Mouse (Mus musculus): ENCODE results near the gene Eif4enif1. TPM values are rescaled to one million over a fixed set of nuclear protein-coding genes. Genes with fewer than 3 reads are reported as not detected.
A peak's percentile ranks its signal among the peaks of the same experiment; 100 is the strongest.

Eif4enif1 gene
- polyA plus RNA-seq, 1 experiment: not detected

GRCm38 (mm10) chr11:3201326-3202230 is 614 bp upstream of the Eif4enif1 start:
- TF ChIP-seq POLR2A (IDR thresholded peaks at IDR 0.05; ENCODE audit: insufficient read depth, low read depth, low read length): no peak
- no peak for TF ChIP-seq CTCF (IDR thresholded peaks at IDR 0.05; ENCODE audit: insufficient read depth, low read depth, low read length)
- WGBS: 2% methylated on average over 16 of the region's 16 CpGs
- peak overlapping the region; percentile 57 for H3K4me3 ChIP-seq (ENCODE audit: insufficient read depth, low read depth, low read length)
- peak overlapping the region; percentile 96; the same call in 1 of the 2 replicates for H3K27ac ChIP-seq (ENCODE audit: insufficient read depth, low read depth, low read length)
- no peaks in the 10 kb centered on the region for H3K4me1 ChIP-seq (ENCODE audit: control insufficient read depth, insufficient read depth, low read length)

- H3K4me1 ChIP-seq (ENCODE audit: control insufficient read depth, insufficient read depth, low read length): no peaks in the 10 kb centered on the region
- no peak overlapping the region for H3K27ac ChIP-seq (ENCODE audit: insufficient read depth, low read depth, low read length)
- H3K4me3 ChIP-seq (ENCODE audit: insufficient read depth, low read depth, low read length): peak overlapping the region; percentile 56
- under 1% methylated on average over 57 of the region's 57 CpGs for WGBS
- no peak for TF ChIP-seq POLR2A (IDR thresholded peaks at IDR 0.05; ENCODE audit: insufficient read depth, low read depth, low read length)
- no peak for TF ChIP-seq CTCF (IDR thresholded peaks at IDR 0.05; ENCODE audit: insufficient read depth, low read depth, low read length)
Observed at GRCm38 (mm10) chr11:3202781-3203441, 719 bp downstream of the Eif4enif1 start.

GRCm38 (mm10) chr11:3203771-3204170 is 1.6 kb downstream of the Eif4enif1 start:
- no peaks in the 10 kb centered on the region for H3K4me1 ChIP-seq (ENCODE audit: control insufficient read depth, insufficient read depth, low read length)
- TF ChIP-seq POLR2A (IDR thresholded peaks at IDR 0.05; ENCODE audit: insufficient read depth, low read depth, low read length) (no peak), CTCF (IDR thresholded peaks at IDR 0.05; ENCODE audit: insufficient read depth, low read depth, low read length) (no peak)
- no peak overlapping the region for H3K27ac ChIP-seq (ENCODE audit: insufficient read depth, low read depth, low read length)
- H3K4me3 ChIP-seq (ENCODE audit: insufficient read depth, low read depth, low read length): no peak overlapping the region
- 83% methylated on average over 2 of the region's 2 CpGs for WGBS

GRCm38 (mm10) chr11:3205207-3205606 is 3.0 kb downstream of the Eif4enif1 start:
- no peaks in the 10 kb centered on the region for H3K4me1 ChIP-seq (ENCODE audit: control insufficient read depth, insufficient read depth, low read length)
- H3K27ac ChIP-seq (ENCODE audit: insufficient read depth, low read depth, low read length): no peak overlapping the region
- TF ChIP-seq CTCF (IDR thresholded peaks at IDR 0.05; ENCODE audit: insufficient read depth, low read depth, low read length) (no peak), POLR2A (IDR thresholded peaks at IDR 0.05; ENCODE audit: insufficient read depth, low read depth, low read length) (no peak)
- no peak overlapping the region for H3K4me3 ChIP-seq (ENCODE audit: insufficient read depth, low read depth, low read length)
- WGBS: 92% methylated on average over 3 of the region's 3 CpGs

GRCm38 (mm10) chr11:3206783-3207182 is 4.6 kb downstream of the Eif4enif1 start:
- no peak for TF ChIP-seq POLR2A (IDR thresholded peaks at IDR 0.05; ENCODE audit: insufficient read depth, low read depth, low read length)
- 83% methylated on average over 3 of the region's 3 CpGs for WGBS
- H3K27ac ChIP-seq (ENCODE audit: insufficient read depth, low read depth, low read length): no peak overlapping the region
- no peaks in the 10 kb centered on the region for H3K4me1 ChIP-seq (ENCODE audit: control insufficient read depth, insufficient read depth, low read length)
- no peak overlapping the region for H3K4me3 ChIP-seq (ENCODE audit: insufficient read depth, low read depth, low read length)

- H3K4me3 ChIP-seq (ENCODE audit: insufficient read depth, low read depth, low read length): no peak overlapping the region
- no peaks in the 10 kb centered on the region for H3K4me1 ChIP-seq (ENCODE audit: control insufficient read depth, insufficient read depth, low read length)
- 93% methylated on average over 1 of the region's 1 CpGs for WGBS
- TF ChIP-seq POLR2A (IDR thresholded peaks at IDR 0.05; ENCODE audit: insufficient read depth, low read depth, low read length) (no peak), CTCF (IDR thresholded peaks at IDR 0.05; ENCODE audit: insufficient read depth, low read depth, low read length) (no peak)
- no peak overlapping the region for H3K27ac ChIP-seq (ENCODE audit: insufficient read depth, low read depth, low read length)
Observed at GRCm38 (mm10) chr11:3212526-3212925, 10.3 kb downstream of the Eif4enif1 start.

- Histone ChIP-seq H3K4me1 (ENCODE audit: control insufficient read depth, insufficient read depth, low read length) (no peaks in the 10 kb centered on the region), H3K4me3 (ENCODE audit: insufficient read depth, low read depth, low read length) (no peak overlapping the region), H3K27ac (ENCODE audit: insufficient read depth, low read depth, low read length) (no peak overlapping the region)
- TF ChIP-seq CTCF (IDR thresholded peaks at IDR 0.05; ENCODE audit: insufficient read depth, low read depth, low read length) (no peak), POLR2A (IDR thresholded peaks at IDR 0.05; ENCODE audit: insufficient read depth, low read depth, low read length) (no peak)
- WGBS: 62% methylated on average over 5 of the region's 5 CpGs
Observed at GRCm38 (mm10) chr11:3223105-3223504, 20.9 kb downstream of the Eif4enif1 start.

- no peak overlapping the region for H3K4me3 ChIP-seq (ENCODE audit: insufficient read depth, low read depth, low read length)
- H3K4me1 ChIP-seq (ENCODE audit: control insufficient read depth, insufficient read depth, low read length): no peaks in the 10 kb centered on the region
- TF ChIP-seq CTCF (IDR thresholded peaks at IDR 0.05; ENCODE audit: insufficient read depth, low read depth, low read length) (no peak), POLR2A (IDR thresholded peaks at IDR 0.05; ENCODE audit: insufficient read depth, low read depth, low read length) (no peak)
- H3K27ac ChIP-seq (ENCODE audit: insufficient read depth, low read depth, low read length): no peak overlapping the region
- 96% methylated on average over 3 of the region's 3 CpGs for WGBS
Observed at GRCm38 (mm10) chr11:3227113-3227512, 24.9 kb downstream of the Eif4enif1 start.

GRCm38 (mm10) chr11:3232248-3232647 is 30.1 kb downstream of the Eif4enif1 start:
- WGBS: 73% methylated on average over 3 of the region's 3 CpGs

More at GRCm38 (mm10) chr11:3232248-3232647, 30.1 kb downstream of the Eif4enif1 start:
- no peak overlapping the region for H3K27ac ChIP-seq (ENCODE audit: insufficient read depth, low read depth, low read length)
- H3K4me1 ChIP-seq (ENCODE audit: control insufficient read depth, insufficient read depth, low read length): no peaks in the 10 kb centered on the region
- H3K4me3 ChIP-seq (ENCODE audit: insufficient read depth, low read depth, low read length): no peak overlapping the region
- TF ChIP-seq POLR2A (IDR thresholded peaks at IDR 0.05; ENCODE audit: insufficient read depth, low read depth, low read length) (no peak), CTCF (IDR thresholded peaks at IDR 0.05; ENCODE audit: insufficient read depth, low read depth, low read length) (no peak)
